ENCODE assay signal across 9 mouse cellular contexts in genomic region chr3:83127088-83127725, GRCm38 (mm10). TPM values are rescaled to one million over a fixed set of nuclear protein-coding genes. Genes with fewer than 3 reads are reported as not detected.
DNase-seq lines count a peak whose midpoint lies in the region; ATAC-seq and TF ChIP-seq lines count a peak whose summit lies in the region.
"Had no signal": no experiment of that assay in that cellular context is flagged by ENCODE, and none has a peak within 500 bp of the region (broad histone marks: within the 10 kb centered on the region; RNA-seq: fewer than 3 reads in every experiment).

No protein-coding gene starts in this region.

- peaks cover 13% of the 10 kb centered on the region; the same call in 1 of the 2 replicates for H3K4me1 ChIP-seq in embryonic facial prominence, embryonic 11.5 days (ENCODE audit: control insufficient read depth, insufficient read depth, low read length)
- H3K4me1 ChIP-seq in heart, embryonic 16.5 days (ENCODE audit: control insufficient read depth, insufficient read depth, low read length): peaks cover 16% of the 10 kb centered on the region
- no peaks in the 10 kb centered on the region; the same call in 1 of the 2 replicates for H3K4me1 ChIP-seq in liver, adult 2 months (ENCODE audit: control insufficient read depth, insufficient read depth, low read length)
- H3K4me1 ChIP-seq in stomach, embryonic 15.5 days: peaks cover 25% of the 10 kb centered on the region

- H3K27ac ChIP-seq in layer of hippocampus, adult 2 months: no peak overlapping the region
- H3K27ac ChIP-seq in embryonic facial prominence, embryonic 11.5 days (replicated peaks; ENCODE audit: low read depth, low read length): no peak overlapping the region
- no peak overlapping the region for H3K27ac ChIP-seq in heart, embryonic 16.5 days (ENCODE audit: low read length)
- no peak overlapping the region for H3K27ac ChIP-seq in liver, adult 2 months (replicated peaks; ENCODE audit: insufficient read depth, low read depth, low read length)
- H3K27ac ChIP-seq in stomach, embryonic 15.5 days: peak overlapping the region; percentile 44
- H3K27ac ChIP-seq: macrophage had no signal

- peaks cover 47% of the 10 kb centered on the region for H3K27me3 ChIP-seq in embryonic facial prominence, embryonic 11.5 days (ENCODE audit: control insufficient read depth, insufficient read depth, low read length)
- H3K27me3 ChIP-seq in heart, embryonic 16.5 days (ENCODE audit: control insufficient read depth, insufficient read depth, low read length): peaks cover 60% of the 10 kb centered on the region
- H3K27me3 ChIP-seq in liver, adult 2 months (ENCODE audit: control insufficient read depth, insufficient read depth, low read length): peaks cover 19% of the 10 kb centered on the region
- peaks cover 47% of the 10 kb centered on the region for H3K27me3 ChIP-seq in stomach, embryonic 15.5 days (replicated peaks)

- ATAC-seq in embryonic facial prominence, embryonic 11.5 days (replicated peaks; ENCODE audit: insufficient number of reproducible peaks, low FRiP score, low TSS enrichment, low read depth): peak; percentile 66; the same call in 1 of the 2 replicates
- peak; percentile 50; the same call in 1 of the 2 replicates for ATAC-seq in heart, embryonic 16.5 days (replicated peaks; ENCODE audit: extremely low read depth, insufficient read depth, low FRiP score)
- peak; percentile 87 for ATAC-seq in stomach, embryonic 15.5 days (ENCODE audit: insufficient read depth, low FRiP score, low read depth)

- no peak for DNase-seq in layer of hippocampus, adult 2 months (ENCODE audit: low spot score in 2 of 2)
- no peak for DNase-seq in layer of hippocampus, adult 9-11 months
- peak; percentile 38 for DNase-seq in embryonic facial prominence, embryonic 11.5 days (ENCODE audit: low spot score)
- no peak for DNase-seq in liver, adult 2 months (ENCODE audit: extremely low read depth, low read depth, low spot score)
- no peak for DNase-seq in frontal cortex, postnatal 10 days (ENCODE audit: low spot score in 2 of 2)
- DNase-seq in T-cell, adult 2 months (ENCODE audit: low spot score): no peak

- no peak for TF ChIP-seq CTCF in layer of hippocampus, adult 2 months (conservative IDR thresholded peaks at IDR 0.05)
- TF ChIP-seq CTCF in liver, adult 2 months (IDR thresholded peaks at IDR 0.05; ENCODE audit: low read depth, low read length): no peak

- H3K4me3 ChIP-seq in layer of hippocampus, adult 2 months: peak overlapping the region; percentile 60
- H3K4me3 ChIP-seq in embryonic facial prominence, embryonic 11.5 days (ENCODE audit: low read depth, low read length): peak overlapping the region; percentile 56
- peak overlapping the region; percentile 49 for H3K4me3 ChIP-seq in heart, embryonic 16.5 days (ENCODE audit: low read length)
- peak overlapping the region; percentile 27; the same call in 1 of the 2 replicates for H3K4me3 ChIP-seq in liver, adult 2 months (ENCODE audit: insufficient read depth, low read depth, low read length)
- H3K4me3 ChIP-seq in stomach, embryonic 15.5 days (replicated peaks): peak overlapping the region; percentile 49

- H3K79me2 ChIP-seq in liver, adult 2 months (ENCODE audit: control insufficient read depth, insufficient read depth, low read length): no peaks in the 10 kb centered on the region

- WGBS in embryonic facial prominence, embryonic 11.5 days: 1% methylated on average over 36 of the region's 37 CpGs
- WGBS in heart, embryonic 16.5 days: under 1% methylated on average over 36 of the region's 37 CpGs
- under 1% methylated on average over 36 of the region's 37 CpGs for WGBS in liver, adult 2 months
- under 1% methylated on average over 36 of the region's 37 CpGs for WGBS in stomach, embryonic 15.5 days

- TF ChIP-seq POLR2A in liver, adult 2 months (IDR thresholded peaks at IDR 0.05; ENCODE audit: extremely low read depth, insufficient read depth, low read length): no peak

- no peaks in the 10 kb centered on the region for H3K9me3 ChIP-seq in embryonic facial prominence, embryonic 11.5 days (replicated peaks; ENCODE audit: control insufficient read depth, low read length)
- H3K9me3 ChIP-seq in heart, embryonic 16.5 days (replicated peaks; ENCODE audit: control insufficient read depth, low read length): no peaks in the 10 kb centered on the region
- H3K9me3 ChIP-seq in stomach, embryonic 15.5 days: no peaks in the 10 kb centered on the region

- H3K36me3 ChIP-seq in embryonic facial prominence, embryonic 11.5 days (replicated peaks; ENCODE audit: control insufficient read depth, insufficient read depth, low read depth, low read length): no peaks in the 10 kb centered on the region
- H3K36me3 ChIP-seq in heart, embryonic 16.5 days (ENCODE audit: control insufficient read depth, insufficient read depth): no peaks in the 10 kb centered on the region
- H3K36me3 ChIP-seq in liver, adult 2 months (ENCODE audit: control insufficient read depth, insufficient read depth, low read length): no peaks in the 10 kb centered on the region
- no peaks in the 10 kb centered on the region for H3K36me3 ChIP-seq in stomach, embryonic 15.5 days

- peak overlapping the region; percentile 94 for H3K4me2 ChIP-seq in embryonic facial prominence, embryonic 11.5 days (ENCODE audit: low read depth, low read length)
- peak overlapping the region; percentile 98 for H3K4me2 ChIP-seq in heart, embryonic 16.5 days (ENCODE audit: low read depth, low read length)
- H3K4me2 ChIP-seq in stomach, embryonic 15.5 days: peak overlapping the region; percentile 95

- peak overlapping the region; percentile 34 for H3K9ac ChIP-seq in embryonic facial prominence, embryonic 11.5 days (replicated peaks; ENCODE audit: low read length)
- peak overlapping the region; percentile 39; the same call in 1 of the 2 replicates for H3K9ac ChIP-seq in heart, embryonic 16.5 days (ENCODE audit: low read length)
- no peak overlapping the region for H3K9ac ChIP-seq in liver, adult 2 months (ENCODE audit: low read depth, low read length)
- no peak overlapping the region for H3K9ac ChIP-seq in stomach, embryonic 15.5 days

RNA-seq across cellular contexts. Expression of gene Dchs2, which starts 0.5 kb away (rescaled TPM):
- 1 to 10 TPM; 3.2 to 3.7 TPM for total RNA-seq in layer of hippocampus, adult 2 months (2021)
- 0.11 and 0.14 TPM in 2 replicates for polyA plus RNA-seq in embryonic facial prominence, embryonic 11.5 days (2014; fragmentation: Nextera tagmentation; extraction: Ambion mirVana)
- polyA plus RNA-seq in heart, embryonic 16.5 days (2015; fragmentation: Nextera tagmentation; extraction: Ambion mirVana): 0.11 and 0.19 TPM in 2 replicates
- 0.09 and 0.13 TPM in 2 replicates for total RNA-seq in liver, adult 2 months (2014; rRNA removed)
- 0.01 TPM in 2 replicates for polyA plus RNA-seq in liver, adult 2 months (2012; rRNA removed)
- polyA plus RNA-seq in stomach, embryonic 15.5 days (2015; fragmentation: Nextera tagmentation; extraction: Ambion mirVana): 0.44 and 0.48 TPM in 2 replicates
- polyA plus RNA-seq: macrophage had no signal

Comparison
In these comparisons a context has a peak if more than half of its experiments do, and no peak if none do; other contexts are left out.
1. H3K9ac ChIP-seq: peak in embryonic facial prominence, embryonic 11.5 days (single experiment) and heart, embryonic 16.5 days (single experiment); none in liver, adult 2 months (single experiment) and stomach, embryonic 15.5 days (single experiment).
2. Peak in every context shown above with its lines, with median percentiles within 50 percentile points of each other: H3K4me3 ChIP-seq, ATAC-seq and H3K4me2 ChIP-seq.